Mouse (Mus musculus) CH12.LX (cell line): Measurements from ENCODE around the gene Aars.
"Not testable (repeated sequence)": the region's sequence is repeated elsewhere in the genome, so short reads cannot be mapped to it uniquely, and the experiment has no call there.

Experiments
- BHLHE40 ChIP-seq: IDR thresholded peaks from 2 replicates; pipeline ENCODE4 v1.6.1; 2011; ENCODE audit warnings: mild to moderate bottlenecking, low read depth, low read length, improper control_type of control experiment
- CHD2 ChIP-seq: IDR thresholded peaks from 2 replicates; pipeline ENCODE4 v1.6.1; 2011; ENCODE audit warnings: low read length, improper control_type of control experiment
- CTCF ChIP-seq, 2 experiments: IDR thresholded peaks in 1 of 2; conservative IDR thresholded peaks in 1 of 2; 2 replicates each; pipeline ENCODE4 v1.5.1; 2011 to 2012; ENCODE audit warnings: low read depth in 2 of 2, low read length in 2 of 2, improper control_type of control experiment in 1 of 2, inconsistent platforms in 1 of 2, mild to moderate bottlenecking in 1 of 2, moderate library complexity in 1 of 2
- ELF1 ChIP-seq: IDR thresholded peaks from 2 replicates; pipeline ENCODE4 v1.6.1; 2014; ENCODE audit warnings: low read depth, mild to moderate bottlenecking, inconsistent platforms, low read length, improper control_type of control experiment
- EP300 ChIP-seq: IDR thresholded peaks from 2 replicates; pipeline ENCODE4 v1.6.1; 2011; ENCODE audit warnings: low read length, improper control_type of control experiment
- HCFC1 ChIP-seq: IDR thresholded peaks from 2 replicates; pipeline ENCODE4 v1.6.1; 2012; ENCODE audit warnings: low read depth, mild to moderate bottlenecking, inconsistent platforms, low read length, improper control_type of control experiment
- JUND ChIP-seq: conservative IDR thresholded peaks from 2 replicates; pipeline ENCODE4 v1.6.1; 2011; ENCODE audit warnings: low read depth, low read length, improper control_type of control experiment
- MAFK ChIP-seq: IDR thresholded peaks from 2 replicates; pipeline ENCODE4 v1.6.1; 2011; ENCODE audit warnings: low read length, improper control_type of control experiment; ENCODE audit not compliant: insufficient replicate concordance
- MXI1 ChIP-seq: IDR thresholded peaks from 2 replicates; pipeline ENCODE4 v1.6.1; 2011; ENCODE audit warnings: mild to moderate bottlenecking, low read depth, low read length, improper control_type of control experiment
- POLR2A ChIP-seq: IDR thresholded peaks from 2 replicates; pipeline ENCODE4 v1.6.1; 2011; ENCODE audit warnings: low read depth, mild to moderate bottlenecking, improper control_type of control experiment, low read length
- RAD21 ChIP-seq: IDR thresholded peaks from 2 replicates; pipeline ENCODE4 v1.6.1; 2011; ENCODE audit warnings: low read depth, mild to moderate bottlenecking, low read length, improper control_type of control experiment, moderate library complexity
- TCF12 ChIP-seq: IDR thresholded peaks from 2 replicates; pipeline ENCODE4 v1.6.1; 2014; ENCODE audit warnings: low read depth, mild to moderate bottlenecking, inconsistent platforms, low read length, improper control_type of control experiment
- USF1 ChIP-seq: IDR thresholded peaks from 2 replicates; pipeline ENCODE4 v1.6.1; 2014; ENCODE audit warnings: low read depth, mild to moderate bottlenecking, inconsistent platforms, low read length, improper control_type of control experiment

DNA sequence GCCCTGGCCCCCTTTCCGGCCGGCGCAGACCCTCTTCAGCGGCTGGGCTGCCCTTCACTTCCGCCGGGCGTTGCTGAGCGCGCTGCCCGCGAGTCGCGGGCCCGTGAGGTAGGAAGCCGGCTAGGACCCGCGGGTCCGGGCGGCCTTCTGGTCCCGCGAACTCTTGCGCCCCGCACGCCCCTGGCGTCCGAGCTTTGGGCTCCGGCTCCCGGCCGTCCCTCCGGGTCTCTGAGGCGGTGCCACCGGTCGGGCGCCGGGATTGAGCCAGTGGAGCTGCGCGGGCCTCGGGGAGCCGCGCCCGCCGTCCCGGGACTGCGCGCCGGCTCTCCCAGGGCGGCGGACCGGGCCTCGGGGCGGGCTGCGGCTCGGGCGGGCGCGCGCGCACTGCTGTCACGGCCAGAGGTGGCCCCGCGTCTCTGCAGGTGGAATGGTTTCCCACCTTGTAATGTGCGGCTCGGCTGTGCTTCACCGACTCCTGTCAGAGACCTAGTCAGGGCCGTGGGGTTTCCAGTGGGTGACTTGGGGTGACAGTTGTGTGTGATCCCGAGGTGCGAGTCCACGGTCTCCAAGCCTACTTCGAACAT lies 61.9 kb downstream of the Aars start:
- TF ChIP-seq CTCF (conservative IDR thresholded peaks at IDR 0.05 in 1 of 2, IDR thresholded peaks at IDR 0.05 in 1 of 2; ENCODE audit: low read depth in 2 of 2, low read length in 2 of 2); MXI1; BHLHE40; RAD21; HCFC1; MAFK; JUND; USF1; EP300; ELF1; POLR2A; CHD2; TCF12: not testable (repeated sequence)
